Mouse (Mus musculus): ENCODE results near the gene Elp4.

- TF ChIP-seq GATA1 (IDR thresholded peaks at IDR 0.05; ENCODE audit: borderline replicate concordance, low read length) (no peak), FLI1 (IDR thresholded peaks at IDR 0.05; ENCODE audit: low read length) (no peak)
Measured at GRCm38 (mm10) chr2:105787726-105788125, 116.6 kb downstream of the Elp4 start.

Data from megakaryocyte, embryonic 14.5 days (primary cell).